Mouse (Mus musculus): ENCODE results near the gene Rlbp1.

- TF ChIP-seq CTCF (IDR thresholded peaks at IDR 0.05; ENCODE audit: low read depth, low read length) (no peak), POLR2A (IDR thresholded peaks at IDR 0.05; ENCODE audit: insufficient read depth, low read length) (no peak), EP300 (IDR thresholded peaks at IDR 0.05; ENCODE audit: insufficient read depth, low read depth, low read length) (no peak)
Measured at GRCm38 (mm10) chr7:79398426-79398825, 11.6 kb upstream of the Rlbp1 start.
